Mouse (Mus musculus) MEL (cell line): ENCODE measurements at regions not wholly inside any gene's neighbourhood (a gene's known extent, or its start where the extent isn't known, plus 50 kb on each side); places are given as distances from the start of the nearest gene placed in this dataset.

Experiments
- DNase-seq: peaks from one replicate; pipeline ENCODE4 v3.0.0; 2011; ENCODE audit warnings: low read depth, low spot score
- H3K27ac ChIP-seq: 2 replicates; pipeline ENCODE4 v1.5.1; 2012; ENCODE audit warnings: low read depth, mild to moderate bottlenecking, control low read depth, low read length, moderate library complexity; ENCODE audit not compliant: control insufficient read depth
- H3K27me3 ChIP-seq, 2 experiments: fragments of 150-350 bp in 1 of 2; sonication (generic) in 1 of 2; 2 replicates each; pipeline ENCODE4 v1.6.1; 2012; ENCODE audit warnings: low read length in 2 of 2, mild to moderate bottlenecking in 2 of 2, improper control_type of control experiment in 1 of 2, moderate library complexity in 1 of 2; ENCODE audit not compliant: insufficient read depth in 2 of 2, control insufficient read depth in 1 of 2
- H3K36me3 ChIP-seq, 2 experiments: 2 replicates each; pipeline ENCODE4 v1.6.1; 2012 to 2014; ENCODE audit warnings: low read length in 2 of 2, improper control_type of control experiment in 1 of 2, inconsistent platforms in 1 of 2, mild to moderate bottlenecking in 1 of 2; ENCODE audit not compliant: insufficient read depth in 2 of 2, control insufficient read depth in 1 of 2
- H3K4me1 ChIP-seq, 2 experiments: fragments of 150-350 bp in 1 of 2; sonication (generic) in 1 of 2; 2 replicates each; pipeline ENCODE4 v1.6.1; 2012; ENCODE audit warnings: low read length in 2 of 2, improper control_type of control experiment in 1 of 2, mild to moderate bottlenecking in 1 of 2; ENCODE audit not compliant: insufficient read depth in 2 of 2, control insufficient read depth in 1 of 2
- H3K4me3 ChIP-seq, 2 experiments: fragments of 150-350 bp in 1 of 2; sonication (generic) in 1 of 2; 2 replicates each; pipeline ENCODE4 v1.5.1; 2012; ENCODE audit warnings: low read depth in 2 of 2, low read length in 2 of 2, mild to moderate bottlenecking in 2 of 2, moderate library complexity in 2 of 2, control low read depth in 1 of 2, improper control_type of control experiment in 1 of 2; ENCODE audit not compliant: control insufficient read depth in 1 of 2, insufficient read depth in 1 of 2
- H3K79me2 ChIP-seq: 2 replicates; pipeline ENCODE4 v1.6.1; 2012; ENCODE audit warnings: mild to moderate bottlenecking, low read length, moderate library complexity; ENCODE audit not compliant: control insufficient read depth, poor library complexity, insufficient read depth
- H3K9ac ChIP-seq: 2 replicates; pipeline ENCODE4 v1.6.1; 2012; ENCODE audit warnings: low read depth, mild to moderate bottlenecking, control low read depth, low read length, moderate library complexity; ENCODE audit not compliant: control insufficient read depth, poor library complexity, severe bottlenecking
- H3K9me3 ChIP-seq: fragments of 150-350 bp; sonication (generic); replicated peaks from 2 replicates; pipeline ENCODE4 v1.6.1; 2012; ENCODE audit warnings: mild to moderate bottlenecking, low read length, improper control_type of control experiment, moderate library complexity; ENCODE audit not compliant: insufficient read depth
- CHD1 ChIP-seq: IDR thresholded peaks from 2 replicates; pipeline ENCODE4 v1.6.1; 2012; ENCODE audit warnings: low read depth, mild to moderate bottlenecking, inconsistent platforms, low read length, improper control_type of control experiment
- CTCF ChIP-seq, 3 experiments: IDR thresholded peaks in 2 of 3; conservative IDR thresholded peaks in 1 of 3; 2 replicates each; pipeline ENCODE4 v1.5.1; 2011 to 2012; ENCODE audit warnings: low read length in 3 of 3, low read depth in 2 of 3, mild to moderate bottlenecking in 2 of 3, improper control_type of control experiment in 1 of 3, inconsistent platforms in 1 of 3, mixed read lengths in 1 of 3, moderate library complexity in 1 of 3; ENCODE audit not compliant: control insufficient read depth in 1 of 3, insufficient read depth in 1 of 3, poor library complexity in 1 of 3, severe bottlenecking in 1 of 3
- ELF1 ChIP-seq: IDR thresholded peaks from 2 replicates; pipeline ENCODE4 v1.6.1; 2014; ENCODE audit warnings: low read depth, mild to moderate bottlenecking, inconsistent platforms, low read length, improper control_type of control experiment, moderate library complexity
- GABPA ChIP-seq: IDR thresholded peaks from 2 replicates; pipeline ENCODE4 v1.6.1; 2012; ENCODE audit warnings: low read depth, mild to moderate bottlenecking, inconsistent platforms, low read length, improper control_type of control experiment, moderate library complexity
- HCFC1 ChIP-seq: IDR thresholded peaks from 2 replicates; pipeline ENCODE4 v1.6.1; 2012; ENCODE audit warnings: low read depth, mild to moderate bottlenecking, inconsistent platforms, low read length, improper control_type of control experiment, moderate library complexity
- JUND ChIP-seq: IDR thresholded peaks from 2 replicates; pipeline ENCODE4 v1.6.1; 2011; ENCODE audit warnings: low read depth, mild to moderate bottlenecking, improper control_type of control experiment, low read length
- KAT2A ChIP-seq: conservative IDR thresholded peaks from 2 replicates; pipeline ENCODE4 v1.6.1; 2012; ENCODE audit warnings: low read depth, low read length, improper control_type of control experiment, inconsistent platforms
- MAX ChIP-seq: IDR thresholded peaks from 2 replicates; pipeline ENCODE4 v1.6.1; 2011; ENCODE audit warnings: low read length, improper control_type of control experiment
- MEF2A ChIP-seq: IDR thresholded peaks from 2 replicates; pipeline ENCODE4 v1.6.1; 2014; ENCODE audit warnings: low read depth, mild to moderate bottlenecking, inconsistent platforms, low read length, improper control_type of control experiment; ENCODE audit not compliant: poor library complexity, insufficient replicate concordance, severe bottlenecking; ENCODE audit errors: extremely low read depth
- MXI1 ChIP-seq: IDR thresholded peaks from 2 replicates; pipeline ENCODE4 v1.6.1; 2011; ENCODE audit warnings: mild to moderate bottlenecking, low read depth, low read length, improper control_type of control experiment
- MYB ChIP-seq: IDR thresholded peaks from 2 replicates; pipeline ENCODE4 v1.6.1; 2011; ENCODE audit warnings: mild to moderate bottlenecking, low read depth, low read length, improper control_type of control experiment
- MYC ChIP-seq: IDR thresholded peaks from 2 replicates; pipeline ENCODE4 v1.6.1; 2011; ENCODE audit warnings: low read depth, mild to moderate bottlenecking, low read length, improper control_type of control experiment, moderate library complexity
- NELFE ChIP-seq: IDR thresholded peaks from 2 replicates; pipeline ENCODE4 v1.6.1; 2011; ENCODE audit warnings: low read depth, low read length, improper control_type of control experiment
- NRF1 ChIP-seq: IDR thresholded peaks from 2 replicates; pipeline ENCODE4 v1.6.1; 2014; ENCODE audit warnings: low read depth, mild to moderate bottlenecking, inconsistent platforms, low read length, improper control_type of control experiment, moderate library complexity; ENCODE audit not compliant: poor library complexity, insufficient read depth, severe bottlenecking
- SIN3A ChIP-seq: IDR thresholded peaks from 2 replicates; pipeline ENCODE4 v1.6.1; 2012; ENCODE audit warnings: low read length, improper control_type of control experiment, inconsistent platforms
- TAL1 ChIP-seq: IDR thresholded peaks from 2 replicates; pipeline ENCODE4 v1.6.1; 2012; ENCODE audit warnings: mild to moderate bottlenecking, inconsistent platforms, low read length, moderate library complexity, mixed read lengths
- TCF12 ChIP-seq: IDR thresholded peaks from 2 replicates; pipeline ENCODE4 v1.6.1; 2014; ENCODE audit warnings: low read depth, mild to moderate bottlenecking, inconsistent platforms, low read length, improper control_type of control experiment, moderate library complexity
- USF1 ChIP-seq: IDR thresholded peaks from 2 replicates; pipeline ENCODE4 v1.6.1; 2014; ENCODE audit warnings: low read depth, mild to moderate bottlenecking, inconsistent platforms, low read length, improper control_type of control experiment, moderate library complexity
- USF2 ChIP-seq, 2 experiments: IDR thresholded peaks; 2 replicates each; pipeline ENCODE4 v1.6.1; 2011 to 2012; ENCODE audit warnings: improper control_type of control experiment in 2 of 2, low read length in 2 of 2, borderline replicate concordance in 1 of 2, inconsistent platforms in 1 of 2, low read depth in 1 of 2, mild to moderate bottlenecking in 1 of 2; ENCODE audit not compliant: insufficient read depth in 1 of 2
- ZC3H11A ChIP-seq: IDR thresholded peaks from 2 replicates; pipeline ENCODE4 v1.6.1; 2012; ENCODE audit warnings: low read depth, mild to moderate bottlenecking, inconsistent platforms, low read length, improper control_type of control experiment
- ZKSCAN1 ChIP-seq: IDR thresholded peaks from 2 replicates; pipeline ENCODE4 v1.6.1; 2012; ENCODE audit warnings: low read depth, mild to moderate bottlenecking, inconsistent platforms, low read length, improper control_type of control experiment, moderate library complexity
- ZMIZ1 ChIP-seq: IDR thresholded peaks from 2 replicates; pipeline ENCODE4 v1.6.1; 2012; ENCODE audit warnings: low read depth, mild to moderate bottlenecking, inconsistent platforms, low read length, improper control_type of control experiment, moderate library complexity
- ZNF384 ChIP-seq: IDR thresholded peaks from 2 replicates; pipeline ENCODE4 v1.6.1; 2012; ENCODE audit warnings: low read depth, mild to moderate bottlenecking, inconsistent platforms, low read length, improper control_type of control experiment

- H3K36me3 ChIP-seq = no peaks in the 10 kb centered on the region
- no peaks in the 10 kb centered on the region for H3K27me3 ChIP-seq
- no peak overlapping the region for H3K27ac ChIP-seq
- DNase-seq = no peak
- no peak overlapping the region for H3K9ac ChIP-seq
- no peaks in the 10 kb centered on the region for H3K9me3 ChIP-seq
- TF ChIP-seq KAT2A (no peak), CTCF (IDR thresholded peaks at IDR 0.05 in 2 of 3, conservative IDR thresholded peaks at IDR 0.05 in 1 of 3; ENCODE audit: control insufficient read depth in 1 of 3, insufficient read depth in 1 of 3, low read depth in 2 of 3, low read length in 3 of 3, poor library complexity in 1 of 3, severe bottlenecking in 1 of 3) (no peak), CHD1 (no peak), NELFE (no peak), MXI1 (no peak), NRF1 (no peak), MAX (no peak), ZMIZ1 (no peak), TAL1 (no peak), MYB (no peak), MEF2A (no peak)
- H3K4me1 ChIP-seq = no peaks in the 10 kb centered on the region
- no peaks in the 10 kb centered on the region for H3K79me2 ChIP-seq
- no peak overlapping the region for H3K4me3 ChIP-seq
Measured at GRCm38 (mm10) chr5:44416844-44417589, 190.6 kb upstream of the Tapt1 start.

GRCm38 (mm10) chr5:44414441-44414840, 188.0 kb upstream of the Tapt1 start:
- Histone ChIP-seq H3K4me1 (no peaks in the 10 kb centered on the region), H3K4me3 (no peak overlapping the region), H3K79me2 (no peaks in the 10 kb centered on the region), H3K27me3 (no peaks in the 10 kb centered on the region), H3K36me3 (no peaks in the 10 kb centered on the region), H3K27ac (no peak overlapping the region), H3K9ac (no peak overlapping the region), H3K9me3 (no peaks in the 10 kb centered on the region)
- DNase-seq = no peak
- TF ChIP-seq TCF12 = no peak
- no peak for TF ChIP-seq ZNF384
- TF ChIP-seq MYC = no peak
- no peak for TF ChIP-seq HCFC1
- TF ChIP-seq USF2 (IDR thresholded peaks at IDR 0.05; ENCODE audit: borderline replicate concordance in 1 of 2, insufficient read depth in 1 of 2, low read depth in 1 of 2, low read length in 2 of 2) = no peak
- TF ChIP-seq ZC3H11A = no peak
- TF ChIP-seq ELF1 = no peak
- no peak for TF ChIP-seq KAT2A
- no peak for TF ChIP-seq CTCF (IDR thresholded peaks at IDR 0.05 in 2 of 3, conservative IDR thresholded peaks at IDR 0.05 in 1 of 3; ENCODE audit: control insufficient read depth in 1 of 3, insufficient read depth in 1 of 3, low read depth in 2 of 3, low read length in 3 of 3, poor library complexity in 1 of 3, severe bottlenecking in 1 of 3)
- TF ChIP-seq GABPA = no peak
- no peak for TF ChIP-seq MAX
- TF ChIP-seq JUND = no peak
- TF ChIP-seq USF1 = no peak
- no peak for TF ChIP-seq MYB
- no peak for TF ChIP-seq ZKSCAN1
- no peak for TF ChIP-seq NRF1
- no peak for TF ChIP-seq SIN3A
